Mouse (Mus musculus) liver, embryonic 14.5 days (tissue): ENCODE measurements around the gene Exosc9. TPM values are rescaled to one million over a fixed set of nuclear protein-coding genes. Genes with fewer than 3 reads are reported as not detected.
A peak's percentile ranks its signal among the peaks of the same experiment; 100 is the strongest.

Experiments used
- ATAC-seq: fragments of 200-750 bp; cut with Nextera tagmentation; 2 replicates; pipeline ENCODE4 v1.8.0; 2017; ENCODE audit warnings: moderate number of reproducible peaks, mild to moderate bottlenecking, moderate library complexity; ENCODE audit not compliant: insufficient read depth
- DNase-seq, 3 experiments: peaks; one replicate each; pipeline ENCODE4 v3.0.0-alpha.2; 2012 to 2013; ENCODE audit warnings: low read depth in 3 of 3, low spot score in 3 of 3
- H3K27ac ChIP-seq: fragments of 300-500 bp; sonication (generic); 2 replicates; pipeline ENCODE4 v1.5.1; 2014; ENCODE audit warnings: moderate library complexity, mild to moderate bottlenecking, control low read depth, inconsistent platforms
- H3K27me3 ChIP-seq: fragments of 300-500 bp; sonication (generic); 2 replicates; pipeline ENCODE4 v1.6.1; 2014; ENCODE audit warnings: mild to moderate bottlenecking, low read length, moderate library complexity; ENCODE audit not compliant: control insufficient read depth, insufficient read depth
- H3K36me3 ChIP-seq: fragments of 300-500 bp; sonication (generic); replicated peaks from 2 replicates; pipeline ENCODE4 v1.6.1; 2014; ENCODE audit warnings: low read depth; ENCODE audit not compliant: control insufficient read depth, insufficient read depth
- H3K4me1 ChIP-seq, 2 experiments: fragments of 200-500 bp in 1 of 2; fragments of 300-500 bp in 1 of 2; sonication (generic) in 1 of 2; replicated peaks; 2 replicates each; pipeline ENCODE4 v1.6.1; 2012 to 2014; ENCODE audit warnings: antibody characterized with exemption in 1 of 2, inconsistent platforms in 1 of 2, low read length in 1 of 2; ENCODE audit not compliant: control insufficient read depth in 2 of 2, insufficient read depth in 2 of 2
- H3K4me2 ChIP-seq: fragments of 300-500 bp; sonication (generic); 2 replicates; pipeline ENCODE4 v1.6.1; 2014; ENCODE audit warnings: low read depth, mild to moderate bottlenecking, control low read depth, moderate library complexity
- H3K4me3 ChIP-seq, 2 experiments: fragments of 200-500 bp in 1 of 2; fragments of 300-500 bp in 1 of 2; sonication (generic) in 1 of 2; 2 replicates each; pipeline ENCODE4 v1.5.1; 2012 to 2014; ENCODE audit warnings: low read depth in 2 of 2, low read length in 2 of 2, mild to moderate bottlenecking in 2 of 2, control low read depth in 1 of 2, inconsistent platforms in 1 of 2, moderate library complexity in 1 of 2; ENCODE audit not compliant: insufficient read depth in 1 of 2
- H3K9ac ChIP-seq: fragments of 300-500 bp; sonication (generic); replicated peaks from 2 replicates; pipeline ENCODE4 v1.6.1; 2014; ENCODE audit warnings: mild to moderate bottlenecking, control low read depth, moderate library complexity
- H3K9me3 ChIP-seq: fragments of 300-500 bp; sonication (generic); 2 replicates; pipeline ENCODE4 v1.6.1; 2016; ENCODE audit warnings: low read length, mixed read lengths; ENCODE audit not compliant: control insufficient read depth
- CTCF ChIP-seq: IDR thresholded peaks from 2 replicates; pipeline ENCODE4 v1.5.1; 2016; ENCODE audit warnings: antibody characterized with exemption, low read depth, control low read depth
- EP300 ChIP-seq: IDR thresholded peaks from 2 replicates; pipeline ENCODE4 v1.6.1; 2016; ENCODE audit warnings: antibody characterized with exemption, low read depth
- WGBS: fragments of 180-500 bp; shearing (Covaris S2); extraction: QIAGEN DNeasy Blood & Tissue Kit; methylation state at CpG from one replicate; pipeline ENCODE4 v1.1.7; 2014; ENCODE audit not compliant: insufficient replicate concordance; 5-methylcytosine and 5-hydroxymethylcytosine counted together
- polyA plus RNA-seq, 2 experiments: library from polyadenylated mRNA; depleted of rRNA in 1 of 2; stranded (reverse) in 1 of 2; unstranded in 1 of 2; fragments of >200 nt; fragmentation: Nextera tagmentation in 1 of 2; extraction: Ambion mirVana in 1 of 2; gene quantifications; 2 replicates each; pipeline versions ENCODE4 v1.2.1 to v1.2.3; 2012 to 2014

The Exosc9 gene
- polyA plus RNA-seq, 2 experiments = 25.1 to 37.6 TPM

GRCm38 (mm10) chr3:36612687-36613086 lies 60.3 kb downstream of the Exosc9 start:
- Histone ChIP-seq H3K4me3 (peak overlapping the region; percentile 63), H3K27me3 (no peaks in the 10 kb centered on the region), H3K9ac (peak overlapping the region; percentile 74), H3K4me1 (peaks cover 3 to 5% of the 10 kb centered on the region in 2 experiments; a peak in 2 of 4 replicates), H3K9me3 (no peaks in the 10 kb centered on the region), H3K27ac (no peak overlapping the region), H3K36me3 (no peaks in the 10 kb centered on the region), H3K4me2 (peak overlapping the region; percentile 77)
- no peak for DNase-seq
- ATAC-seq = peak; percentile 19; the same call in 1 of the 2 replicates
- no peak for TF ChIP-seq CTCF
- no peak for TF ChIP-seq EP300
- 17% methylated on average over 6 of the region's 6 CpGs for WGBS

GRCm38 (mm10) chr3:36613202-36613907 lies 60.9 kb downstream of the Exosc9 start, which contains the start of gene Bbs7:
Gene Bbs7, minus strand, starts transcription at chr3:36613477.
- H3K27me3 ChIP-seq = no peaks in the 10 kb centered on the region
- peak; percentile 90 to 92 (median 90) for DNase-seq
- no peaks in the 10 kb centered on the region for H3K9me3 ChIP-seq
- H3K4me3 ChIP-seq = peak within 1 kb of the TSS; percentile 63
- TF ChIP-seq EP300 (no peak), CTCF (peak; percentile 19; the same call in 1 of the 2 replicates)
- peak; percentile 97 for ATAC-seq
- H3K9ac ChIP-seq = peak within 1 kb of the TSS; percentile 74
- H3K4me1 ChIP-seq = peaks cover 3 to 5% of the 10 kb centered on the region in 2 experiments; a peak in 2 of 4 replicates
- peak within 1 kb of the TSS; percentile 77 for H3K4me2 ChIP-seq
- no peaks in the 10 kb centered on the region for H3K36me3 ChIP-seq
- 4% methylated on average over 38 of the region's 38 CpGs for WGBS
- H3K27ac ChIP-seq = no peak within 1 kb of the TSS

GRCm38 (mm10) chr3:36613908-36614255 lies 61.5 kb downstream of the Exosc9 start:
- Histone ChIP-seq H3K4me3 (no peak overlapping the region), H3K4me2 (peak overlapping the region; percentile 77), H3K9ac (no peak overlapping the region), H3K9me3 (no peaks in the 10 kb centered on the region), H3K36me3 (no peaks in the 10 kb centered on the region), H3K27me3 (no peaks in the 10 kb centered on the region), H3K4me1 (peaks cover 3 to 5% of the 10 kb centered on the region in 2 experiments; a peak in 2 of 4 replicates), H3K27ac (no peak overlapping the region)
- 63% methylated on average over 5 of the region's 5 CpGs for WGBS
- TF ChIP-seq EP300 = no peak
- no peak for TF ChIP-seq CTCF
- DNase-seq (no peak), ATAC-seq (no peak)

Other genes starting within 250 kb of the Exosc9 start
- 39.6 and 49.9 TPM in 2 replicates for gene Anxa5, start 76.7 kb upstream of the Exosc9 start, polyA plus RNA-seq (2012; rRNA removed)
- 51.9 and 57.5 TPM in 2 replicates for gene Anxa5, start 76.7 kb upstream of the Exosc9 start, polyA plus RNA-seq (2014; fragmentation: Nextera tagmentation; extraction: Ambion mirVana)
- gene 1810062G17Rik, start 76.7 kb upstream of the Exosc9 start, polyA plus RNA-seq (2012; rRNA removed) = 0.43 and 0.77 TPM in 2 replicates
- 1.1 and 1.2 TPM in 2 replicates for gene 1810062G17Rik, start 76.7 kb upstream of the Exosc9 start, polyA plus RNA-seq (2014; fragmentation: Nextera tagmentation; extraction: Ambion mirVana)
- gene Gm11549, start 30.8 kb upstream of the Exosc9 start, polyA plus RNA-seq (2012; rRNA removed) = 0.01 TPM in 1 of 2 replicates, not detected in the other
- gene Gm11549, start 30.8 kb upstream of the Exosc9 start, polyA plus RNA-seq (2014; fragmentation: Nextera tagmentation; extraction: Ambion mirVana) = not detected in 2 replicates
- gene Ccna2, start 19.5 kb downstream of the Exosc9 start, polyA plus RNA-seq (2012; rRNA removed) = 107 and 155 TPM in 2 replicates
- 295 and 336 TPM in 2 replicates for gene Ccna2, start 19.5 kb downstream of the Exosc9 start, polyA plus RNA-seq (2014; fragmentation: Nextera tagmentation; extraction: Ambion mirVana)
- 3.9 and 5.5 TPM in 2 replicates for gene Bbs7, start 60.9 kb downstream of the Exosc9 start, polyA plus RNA-seq (2012; rRNA removed)
- 9.7 and 11.9 TPM in 2 replicates for gene Bbs7, start 60.9 kb downstream of the Exosc9 start, polyA plus RNA-seq (2014; fragmentation: Nextera tagmentation; extraction: Ambion mirVana)
- 0.16 and 0.23 TPM in 2 replicates for gene Trpc3, start 137.6 kb downstream of the Exosc9 start, polyA plus RNA-seq (2012; rRNA removed)
- gene Trpc3, start 137.6 kb downstream of the Exosc9 start, polyA plus RNA-seq (2014; fragmentation: Nextera tagmentation; extraction: Ambion mirVana) = 0.15 and 0.35 TPM in 2 replicates